Mouse (Mus musculus): ENCODE results near the gene Gm4881.
"Not testable (repeated sequence)": the region's sequence is repeated elsewhere in the genome, so short reads cannot be mapped to it uniquely, and the experiment has no call there.

Gene Gm4881

GRCm38 (mm10) chr7:24896269-24896668 lies 48.0 kb downstream of the Gm4881 start:
- DNase-seq (ENCODE audit: low read depth, low spot score): peak; percentile 85

GRCm38 (mm10) chr7:24895749-24896148 lies 48.5 kb downstream of the Gm4881 start:
- DNase-seq (ENCODE audit: low read depth, low spot score): not testable (repeated sequence)

- no peak for DNase-seq (ENCODE audit: low read depth, low spot score)
These were observed 52.1 kb downstream of the Gm4881 start for GRCm38 (mm10) chr7:24892125-24892583.

- DNase-seq (ENCODE audit: low read depth, low spot score): peak; percentile 66
These were observed 52.8 kb downstream of the Gm4881 start for GRCm38 (mm10) chr7:24891241-24892124.

- DNase-seq (ENCODE audit: low read depth, low spot score): peak; percentile 85
These were observed 53.7 kb downstream of the Gm4881 start for GRCm38 (mm10) chr7:24890281-24891216.

GRCm38 (mm10) chr7:24889431-24890220 lies 54.7 kb downstream of the Gm4881 start:
- peak; percentile 53 for DNase-seq (ENCODE audit: low read depth, low spot score)

- DNase-seq (ENCODE audit: low read depth, low spot score): no peak
These were observed 57.2 kb downstream of the Gm4881 start for GRCm38 (mm10) chr7:24887096-24887495.

GRCm38 (mm10) chr7:24886308-24886633 lies 58.0 kb downstream of the Gm4881 start:
- no peak for DNase-seq (ENCODE audit: low read depth, low spot score)

- DNase-seq (ENCODE audit: low read depth, low spot score): peak; percentile 32
These were observed 58.6 kb downstream of the Gm4881 start for GRCm38 (mm10) chr7:24885468-24886307.

GRCm38 (mm10) chr7:24884693-24885291 lies 59.5 kb downstream of the Gm4881 start:
- DNase-seq (ENCODE audit: low read depth, low spot score): no peak

GRCm38 (mm10) chr7:24883896-24884692 lies 60.2 kb downstream of the Gm4881 start, which contains the start of gene Rps19:
Gene Rps19 (plus strand): TSS chr7:24884371.
- peak; percentile 99 for DNase-seq (ENCODE audit: low read depth, low spot score)

GRCm38 (mm10) chr7:24882416-24883199 lies 61.7 kb downstream of the Gm4881 start:
- DNase-seq (ENCODE audit: low read depth, low spot score): no peak

- DNase-seq (ENCODE audit: low read depth, low spot score): no peak
These were observed 64.7 kb downstream of the Gm4881 start for GRCm38 (mm10) chr7:24879620-24880019.

- DNase-seq (ENCODE audit: low read depth, low spot score): no peak
These were observed 66.7 kb downstream of the Gm4881 start for GRCm38 (mm10) chr7:24877588-24877987.
